In genomic region chr1:167119439-167119838, GRCm38 (mm10) we compare ENCODE assay signal across 13 mouse cellular contexts.
DNase-seq lines count a peak whose midpoint lies in the region; ATAC-seq and TF ChIP-seq lines count a peak whose summit lies in the region.
"Had no signal": no experiment of that assay in that cellular context is flagged by ENCODE, and none has a peak within 500 bp of the region (broad histone marks: within the 10 kb centered on the region; RNA-seq: fewer than 3 reads in every experiment).

No protein-coding gene starts in this region.

- H3K27ac ChIP-seq in forebrain, embryonic 12.5 days = peak overlapping the region; percentile 66
- H3K27ac ChIP-seq in left cerebral cortex, adult 2 months = 0 out of 2 replicates have a peak overlapping the region, but pooled peaks have one; percentile 5
- H3K27ac ChIP-seq in neural tube, embryonic 15.5 days (replicated peaks) = peak overlapping the region; percentile 28; the same call in 1 of the 2 replicates
- H3K27ac ChIP-seq: liver, embryonic 14.5 days had no signal

- ATAC-seq in forebrain, embryonic 12.5 days (ENCODE audit: low FRiP score) = peak; percentile 62; the same call in 1 of the 2 replicates
- ATAC-seq in frontal cortex, adult (ENCODE audit: low TSS enrichment) = peak; percentile 80
- peak; percentile 61 for ATAC-seq in neural tube, embryonic 15.5 days (ENCODE audit: low FRiP score)

- H3K27me3 ChIP-seq in forebrain, embryonic 12.5 days = no peaks in the 10 kb centered on the region
- no peaks in the 10 kb centered on the region for H3K27me3 ChIP-seq in neural tube, embryonic 15.5 days (replicated peaks)

- intact Hi-C loops in left cerebral cortex, adult 2 months (cut with DNase I) = no loop called here

- 58% methylated on average over 8 of the region's 8 CpGs for WGBS in forebrain, embryonic 12.5 days
- 25% methylated on average over 8 of the region's 8 CpGs for WGBS in neural tube, embryonic 15.5 days
- WGBS in lung, adult 2 months = 71% methylated on average over 8 of the region's 8 CpGs

- TF ChIP-seq CTCF in left cerebral cortex, adult 2 months (IDR thresholded peaks at IDR 0.05) = no peak; the same call in 1 of the 2 replicates
- TF ChIP-seq CTCF in lung, adult 2 months (IDR thresholded peaks at IDR 0.05; ENCODE audit: insufficient read depth, low read length) = no peak

- H3K9ac ChIP-seq in forebrain, embryonic 12.5 days = no peak overlapping the region
- no peak overlapping the region for H3K9ac ChIP-seq in neural tube, embryonic 15.5 days (replicated peaks)
- H3K9ac ChIP-seq: liver, embryonic 14.5 days had no signal

- no peak for TF ChIP-seq POLR2A in lung, adult 2 months (IDR thresholded peaks at IDR 0.05; ENCODE audit: borderline replicate concordance, extremely low read depth, low read depth, low read length)

- H3K4me3 ChIP-seq in forebrain, embryonic 12.5 days (replicated peaks) = no peak overlapping the region
- no peak overlapping the region for H3K4me3 ChIP-seq in left cerebral cortex, adult 2 months
- H3K4me3 ChIP-seq in neural tube, embryonic 15.5 days (replicated peaks) = no peak overlapping the region
- no peak overlapping the region for H3K4me3 ChIP-seq in lung, adult 2 months (replicated peaks; ENCODE audit: extremely low read depth, low read depth, low read length)

- H3K4me2 ChIP-seq in forebrain, embryonic 12.5 days = no peak overlapping the region
- peak overlapping the region; percentile 46 for H3K4me2 ChIP-seq in neural tube, embryonic 15.5 days

- H3K4me1 ChIP-seq in forebrain, embryonic 12.5 days = peaks cover 27% of the 10 kb centered on the region
- H3K4me1 ChIP-seq in neural tube, embryonic 15.5 days = peaks cover 17% of the 10 kb centered on the region
- no peaks in the 10 kb centered on the region for H3K4me1 ChIP-seq in lung, adult 2 months (ENCODE audit: control insufficient read depth, insufficient read depth, low read length)

- peak; percentile 16 to 23 for DNase-seq in left cerebral cortex, adult 2 months (ENCODE audit: extremely low spot score in 1 of 2, low spot score in 2 of 2)
- DNase-seq in adrenal gland, adult 2 months = no peak
- no peak for DNase-seq in adipocyte (ENCODE audit: low spot score)
- no peak for DNase-seq in lung, adult 2 months
- DNase-seq in kidney, postnatal 36 days = no peak
- DNase-seq: cerebellum, adult 11-12 months; gastrocnemius, postnatal 36 days; heart, postnatal 14 days; thymus, postnatal 14 days had no signal

- no peaks in the 10 kb centered on the region for H3K36me3 ChIP-seq in forebrain, embryonic 12.5 days (replicated peaks)
- H3K36me3 ChIP-seq in neural tube, embryonic 15.5 days = no peaks in the 10 kb centered on the region

- no peaks in the 10 kb centered on the region for H3K9me3 ChIP-seq in forebrain, embryonic 12.5 days
- H3K9me3 ChIP-seq in neural tube, embryonic 15.5 days (replicated peaks) = no peaks in the 10 kb centered on the region

Comparison
In these comparisons a context has a peak if more than half of its experiments do, and no peak if none do; other contexts are left out.
1. H3K27ac ChIP-seq: peak in every context shown above with its lines; median percentile 66 in forebrain, embryonic 12.5 days; 28 in neural tube, embryonic 15.5 days; 5 in left cerebral cortex, adult 2 months.
2. DNase-seq: peak in left cerebral cortex, adult 2 months (2 of 2); none in adrenal gland, adult 2 months (single experiment), adipocyte (single experiment), lung, adult 2 months (single experiment) and kidney, postnatal 36 days (0 of 2).
3. Peak in every context shown above with its lines, with median percentiles within 50 percentile points of each other: ATAC-seq.